Mouse (Mus musculus): ENCODE data around the gene Olfr1118. TPM values are rescaled to one million over a fixed set of nuclear protein-coding genes. Genes with fewer than 3 reads are reported as not detected.
"Not testable (repeated sequence)": the region's sequence is repeated elsewhere in the genome, so short reads cannot be mapped to it uniquely, and the experiment has no call there.

The Olfr1118 gene
- not detected in 2 replicates for polyA plus RNA-seq (2015; fragmentation: Nextera tagmentation; extraction: Ambion mirVana)

- H3K27ac ChIP-seq (ENCODE audit: low read length): no peak within 1 kb of the TSS
- H3K4me2 ChIP-seq (ENCODE audit: low read depth, low read length): no peak within 1 kb of the TSS
- no peak within 1 kb of the TSS for H3K9ac ChIP-seq (ENCODE audit: low read depth, low read length)
- no peaks in the 10 kb centered on the region for H3K4me1 ChIP-seq (ENCODE audit: control insufficient read depth, insufficient read depth, low read length)
- WGBS: 72% methylated on average over 1 of the region's 1 CpGs
- H3K27me3 ChIP-seq (replicated peaks; ENCODE audit: control insufficient read depth, insufficient read depth, low read length): no peaks in the 10 kb centered on the region
- H3K36me3 ChIP-seq (ENCODE audit: control insufficient read depth, insufficient read depth, low read length): no peaks in the 10 kb centered on the region
- no peaks in the 10 kb centered on the region for H3K9me3 ChIP-seq (ENCODE audit: control insufficient read depth, low read length)
- no peak for ATAC-seq
- H3K4me3 ChIP-seq (ENCODE audit: low read length): no peak within 1 kb of the TSS
These were observed at the start of gene Olfr1118 for GRCm38 (mm10) chr2:87307281-87307680. Olfr1118 (plus strand) TSS chr2:87307581.

GRCm38 (mm10) chr2:87267234-87267633 is 40.1 kb upstream of the Olfr1118 start, which contains the start of gene Olfr1116:
Olfr1116 (plus strand) TSS chr2:87267534.
- H3K9me3 ChIP-seq (ENCODE audit: control insufficient read depth, low read length): no peaks in the 10 kb centered on the region
- no peak within 1 kb of the TSS for H3K9ac ChIP-seq (ENCODE audit: low read depth, low read length)
- ATAC-seq: no peak
- no peak within 1 kb of the TSS for H3K4me3 ChIP-seq (ENCODE audit: low read length)
- H3K27me3 ChIP-seq (replicated peaks; ENCODE audit: control insufficient read depth, insufficient read depth, low read length): no peaks in the 10 kb centered on the region
- no peaks in the 10 kb centered on the region for H3K36me3 ChIP-seq (ENCODE audit: control insufficient read depth, insufficient read depth, low read length)
- H3K27ac ChIP-seq (ENCODE audit: low read length): no peak within 1 kb of the TSS
- 91% methylated on average over 1 of the region's 1 CpGs for WGBS
- H3K4me1 ChIP-seq (ENCODE audit: control insufficient read depth, insufficient read depth, low read length): no peaks in the 10 kb centered on the region
- H3K4me2 ChIP-seq (ENCODE audit: low read depth, low read length): no peak within 1 kb of the TSS

- H3K27me3 ChIP-seq (replicated peaks; ENCODE audit: control insufficient read depth, insufficient read depth, low read length); H3K9me3 ChIP-seq (ENCODE audit: control insufficient read depth, low read length); H3K4me2 ChIP-seq (ENCODE audit: low read depth, low read length); H3K4me3 ChIP-seq (ENCODE audit: low read length); H3K4me1 ChIP-seq (ENCODE audit: control insufficient read depth, insufficient read depth, low read length); H3K9ac ChIP-seq (ENCODE audit: low read depth, low read length); H3K36me3 ChIP-seq (ENCODE audit: control insufficient read depth, insufficient read depth, low read length); H3K27ac ChIP-seq (ENCODE audit: low read length); ATAC-seq: not testable (repeated sequence)
These were observed 13.4 kb upstream of the Olfr1118 start for GRCm38 (mm10) chr2:87293977-87294376.

GRCm38 (mm10) chr2:87354515-87354914 is 47.1 kb downstream of the Olfr1118 start, which contains the start of gene Olfr1120:
Olfr1120 (plus strand) TSS chr2:87354815.
- Histone ChIP-seq H3K27me3 (replicated peaks; ENCODE audit: control insufficient read depth, insufficient read depth, low read length) (no peaks in the 10 kb centered on the region), H3K9me3 (ENCODE audit: control insufficient read depth, low read length) (no peaks in the 10 kb centered on the region), H3K4me2 (ENCODE audit: low read depth, low read length) (no peak within 1 kb of the TSS), H3K4me3 (ENCODE audit: low read length) (no peak within 1 kb of the TSS), H3K9ac (ENCODE audit: low read depth, low read length) (no peak within 1 kb of the TSS), H3K36me3 (ENCODE audit: control insufficient read depth, insufficient read depth, low read length) (no peaks in the 10 kb centered on the region), H3K27ac (ENCODE audit: low read length) (no peak within 1 kb of the TSS), H3K4me1 (ENCODE audit: control insufficient read depth, insufficient read depth, low read length) (no peaks in the 10 kb centered on the region)
- no peak for ATAC-seq
- WGBS: 55% methylated on average over 2 of the region's 2 CpGs

GRCm38 (mm10) chr2:87360121-87360520 is 52.7 kb downstream of the Olfr1118 start:
- 86% methylated on average over 2 of the region's 2 CpGs for WGBS
- not testable (repeated sequence) for H3K9me3 ChIP-seq (ENCODE audit: control insufficient read depth, low read length); H3K4me1 ChIP-seq (ENCODE audit: control insufficient read depth, insufficient read depth, low read length); H3K36me3 ChIP-seq (ENCODE audit: control insufficient read depth, insufficient read depth, low read length); H3K27ac ChIP-seq (ENCODE audit: low read length); H3K4me2 ChIP-seq (ENCODE audit: low read depth, low read length); H3K4me3 ChIP-seq (ENCODE audit: low read length); ATAC-seq; H3K27me3 ChIP-seq (replicated peaks; ENCODE audit: control insufficient read depth, insufficient read depth, low read length); H3K9ac ChIP-seq (ENCODE audit: low read depth, low read length)

Other genes starting within 250 kb of the Olfr1118 start
- gene Olfr1107, start 231.8 kb upstream of the Olfr1118 start, polyA plus RNA-seq (2015; fragmentation: Nextera tagmentation; extraction: Ambion mirVana): not detected in 2 replicates
- not detected in 2 replicates for gene Olfr1109, start 211.6 kb upstream of the Olfr1118 start, polyA plus RNA-seq (2015; fragmentation: Nextera tagmentation; extraction: Ambion mirVana)
- gene Olfr259, start 193.0 kb upstream of the Olfr1118 start, polyA plus RNA-seq (2015; fragmentation: Nextera tagmentation; extraction: Ambion mirVana): not detected in 2 replicates
- not detected in 2 replicates for gene Olfr1110, start 167.3 kb upstream of the Olfr1118 start, polyA plus RNA-seq (2015; fragmentation: Nextera tagmentation; extraction: Ambion mirVana)
- not detected in 2 replicates for gene Olfr1111, start 155.0 kb upstream of the Olfr1118 start, polyA plus RNA-seq (2015; fragmentation: Nextera tagmentation; extraction: Ambion mirVana)
- not detected in 2 replicates for gene Olfr1112, start 119.8 kb upstream of the Olfr1118 start, polyA plus RNA-seq (2015; fragmentation: Nextera tagmentation; extraction: Ambion mirVana)
- gene Olfr1113, start 98.6 kb upstream of the Olfr1118 start, polyA plus RNA-seq (2015; fragmentation: Nextera tagmentation; extraction: Ambion mirVana): not detected in 2 replicates
- not detected in 2 replicates for gene Olfr1115, start 59.6 kb upstream of the Olfr1118 start, polyA plus RNA-seq (2015; fragmentation: Nextera tagmentation; extraction: Ambion mirVana)
- not detected in 2 replicates for gene Olfr1116, start 40.0 kb upstream of the Olfr1118 start, polyA plus RNA-seq (2015; fragmentation: Nextera tagmentation; extraction: Ambion mirVana)
- gene Olfr1120, start 47.2 kb downstream of the Olfr1118 start, polyA plus RNA-seq (2015; fragmentation: Nextera tagmentation; extraction: Ambion mirVana): not detected in 2 replicates
- not detected in 2 replicates for gene Olfr1121, start 62.3 kb downstream of the Olfr1118 start, polyA plus RNA-seq (2015; fragmentation: Nextera tagmentation; extraction: Ambion mirVana)
- gene Olfr1122, start 78.3 kb downstream of the Olfr1118 start, polyA plus RNA-seq (2015; fragmentation: Nextera tagmentation; extraction: Ambion mirVana): not detected in 2 replicates
- not detected in 2 replicates for gene Olfr1123, start 109.1 kb downstream of the Olfr1118 start, polyA plus RNA-seq (2015; fragmentation: Nextera tagmentation; extraction: Ambion mirVana)
- not detected in 2 replicates for gene Olfr1124, start 122.7 kb downstream of the Olfr1118 start, polyA plus RNA-seq (2015; fragmentation: Nextera tagmentation; extraction: Ambion mirVana)
- not detected in 2 replicates for gene Olfr1126, start 146.4 kb downstream of the Olfr1118 start, polyA plus RNA-seq (2015; fragmentation: Nextera tagmentation; extraction: Ambion mirVana)
- gene Pramel7, start 189.5 kb downstream of the Olfr1118 start, polyA plus RNA-seq (2015; fragmentation: Nextera tagmentation; extraction: Ambion mirVana): not detected in 2 replicates
- gene Pramel6, start 199.0 kb downstream of the Olfr1118 start, polyA plus RNA-seq (2015; fragmentation: Nextera tagmentation; extraction: Ambion mirVana): not detected in 2 replicates
- not detected in 2 replicates for gene Olfr153, start 224.2 kb downstream of the Olfr1118 start, polyA plus RNA-seq (2015; fragmentation: Nextera tagmentation; extraction: Ambion mirVana)
- gene Olfr1128, start 238.0 kb downstream of the Olfr1118 start, polyA plus RNA-seq (2015; fragmentation: Nextera tagmentation; extraction: Ambion mirVana): not detected in 2 replicates

Measured in intestine, embryonic 16.5 days (tissue).